Mouse (Mus musculus) macrophage (primary cell): Measurements from ENCODE around the gene Ppp1r14b. TPM values are rescaled to one million over a fixed set of nuclear protein-coding genes. Genes with fewer than 3 reads are reported as not detected.

Source experiments
- H3K27ac ChIP-seq: fragments of 350-480 bp; formaldehyde crosslinking; 2 replicates; pipeline ENCODE4 v1.9.0; 2021
- H3K36me3 ChIP-seq: fragments of 350-480 bp; formaldehyde crosslinking; 2 replicates; pipeline ENCODE4 v1.9.0; 2021; ENCODE audit errors: inconsistent target
- H3K4me3 ChIP-seq: fragments of 350-480 bp; formaldehyde crosslinking; 2 replicates; pipeline ENCODE4 v1.9.0; 2021; ENCODE audit errors: inconsistent target
- H3K79me2 ChIP-seq: fragments of 350-480 bp; formaldehyde crosslinking; 2 replicates; pipeline ENCODE4 v1.9.0; 2021; ENCODE audit errors: inconsistent target
- WGBS: methylation state at CpG from one replicate; pipeline ENCODE4 v1.1.7; 2026; ENCODE audit warnings: inconsistent platforms; ENCODE audit not compliant: missing documents; 5-methylcytosine and 5-hydroxymethylcytosine counted together
- polyA plus RNA-seq: library from polyadenylated mRNA; stranded (reverse); fragments of 250-400 nt; gene quantifications from 3 replicates; pipeline ENCODE4 v1.2.4, GENCODE M21; 2018; ENCODE audit warnings: inconsistent platforms

Ppp1r14b gene
- polyA plus RNA-seq, 1 experiment from 2014 or later = 51.9 TPM

GRCm38 (mm10) chr19:7012426-7012825 lies 37.7 kb downstream of the Ppp1r14b start:
- H3K79me2 ChIP-seq = peaks cover 85% of the 10 kb centered on the region
- 94% methylated on average over 4 of the region's 4 CpGs for WGBS
- H3K27ac ChIP-seq = no peak overlapping the region
- H3K4me3 ChIP-seq = no peak overlapping the region
- H3K36me3 ChIP-seq = peaks cover 59% of the 10 kb centered on the region

DNA sequence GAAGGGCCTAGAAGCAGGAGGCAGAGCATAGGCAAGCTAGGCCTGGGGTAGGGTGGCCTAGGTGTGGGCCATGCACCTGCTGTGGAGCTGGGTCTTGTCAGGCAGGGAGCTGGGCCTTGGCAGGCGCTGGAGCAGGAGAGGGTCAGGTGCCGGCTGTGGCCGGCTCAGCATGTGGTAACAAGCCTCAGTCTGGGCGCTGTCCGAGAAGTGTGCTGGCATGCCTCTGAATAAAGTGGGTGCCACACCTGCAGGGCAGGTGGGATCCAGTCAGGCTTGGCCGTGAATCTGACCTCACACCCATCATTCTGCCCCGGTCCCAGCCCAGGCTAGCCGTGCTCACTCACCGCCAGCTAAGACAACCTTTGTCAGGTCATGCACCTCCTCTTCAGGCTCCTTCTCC lies 39.2 kb downstream of the Ppp1r14b start:
- Histone ChIP-seq H3K36me3 (peaks cover 54% of the 10 kb centered on the region), H3K79me2 (peaks cover 83% of the 10 kb centered on the region), H3K4me3 (no peak overlapping the region), H3K27ac (no peak overlapping the region)
- 97% methylated on average over 9 of the region's 9 CpGs for WGBS

- 94% methylated on average over 20 of the region's 20 CpGs for WGBS
- Histone ChIP-seq H3K36me3 (peaks cover 51% of the 10 kb centered on the region), H3K4me3 (no peak overlapping the region)
Observed at GRCm38 (mm10) chr19:7014481-7015135, 39.8 kb downstream of the Ppp1r14b start.

DNA sequence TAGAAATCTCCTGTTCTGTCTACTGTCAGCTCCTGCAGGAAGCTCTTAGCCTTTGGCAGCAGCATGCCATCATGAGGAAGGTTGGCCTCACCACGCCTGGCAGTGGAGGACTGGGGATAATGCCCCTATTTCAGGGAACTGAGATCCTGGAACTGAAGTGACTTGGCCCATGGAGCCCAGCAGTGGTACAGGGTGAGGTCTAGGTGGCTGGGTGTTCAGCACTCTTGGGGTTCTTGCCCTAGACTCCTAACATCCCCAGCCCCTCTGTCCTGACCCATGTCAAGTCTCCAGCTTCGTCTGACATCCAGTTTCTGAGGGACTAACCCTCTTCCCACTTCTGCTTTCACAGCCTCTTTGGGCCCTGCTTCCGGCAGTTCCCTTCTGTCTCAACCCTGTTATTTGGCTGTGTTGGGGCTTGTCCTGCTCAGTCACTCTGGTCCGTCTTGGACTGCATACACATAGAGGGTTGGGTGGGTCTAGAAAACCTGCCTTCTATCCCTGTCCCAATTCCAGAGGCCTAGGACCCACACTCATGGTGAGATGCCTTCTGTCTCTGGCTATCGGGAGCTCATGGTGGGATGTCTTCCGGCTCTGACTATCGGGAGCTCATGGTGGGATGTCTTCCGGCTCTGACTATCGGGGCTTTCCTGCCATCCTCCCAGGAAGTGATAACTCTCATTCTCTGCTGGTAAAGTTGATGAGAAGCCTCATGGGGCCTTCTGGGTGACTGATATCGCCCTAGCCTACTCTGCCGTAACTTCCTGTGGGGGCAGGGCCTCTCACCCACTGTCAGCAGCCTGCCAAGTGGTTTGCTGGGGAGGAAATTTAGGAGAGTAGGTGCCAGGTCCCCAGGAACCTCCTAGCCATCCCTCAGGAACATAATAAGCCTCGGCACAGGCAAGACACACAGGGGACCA lies 43.0 kb downstream of the Ppp1r14b start:
- H3K27ac ChIP-seq = peak overlapping the region; percentile 100
- WGBS = 4% methylated on average over 12 of the region's 12 CpGs
- peaks cover 58% of the 10 kb centered on the region for H3K36me3 ChIP-seq
- H3K4me3 ChIP-seq = peak overlapping the region; percentile 88
- peaks cover 59% of the 10 kb centered on the region for H3K79me2 ChIP-seq

More at GRCm38 (mm10) chr19:7014481-7015135, 39.8 kb downstream of the Ppp1r14b start:
- peaks cover 83% of the 10 kb centered on the region for H3K79me2 ChIP-seq
- H3K27ac ChIP-seq = no peak overlapping the region

GRCm38 (mm10) chr19:7018546-7018945 lies 43.8 kb downstream of the Ppp1r14b start:
- peaks cover 51% of the 10 kb centered on the region for H3K79me2 ChIP-seq
- H3K27ac ChIP-seq = peak overlapping the region; percentile 100
- peak overlapping the region; percentile 88 for H3K4me3 ChIP-seq
- 3% methylated on average over 11 of the region's 11 CpGs for WGBS
- peaks cover 55% of the 10 kb centered on the region; the same call in 1 of the 2 replicates for H3K36me3 ChIP-seq

- 1% methylated on average over 5 of the region's 5 CpGs for WGBS
- peaks cover 53% of the 10 kb centered on the region; the same call in 1 of the 2 replicates for H3K36me3 ChIP-seq
- peak within 1 kb of the TSS; percentile 88 for H3K4me3 ChIP-seq
- H3K27ac ChIP-seq = peak within 1 kb of the TSS; percentile 100
- H3K79me2 ChIP-seq = peaks cover 45% of the 10 kb centered on the region
Observed at GRCm38 (mm10) chr19:7019191-7019590, 44.4 kb downstream of the Ppp1r14b start, which contains the start of gene Fermt3. TSS of gene Fermt3 (minus strand) at chr19:7019469.

DNA sequence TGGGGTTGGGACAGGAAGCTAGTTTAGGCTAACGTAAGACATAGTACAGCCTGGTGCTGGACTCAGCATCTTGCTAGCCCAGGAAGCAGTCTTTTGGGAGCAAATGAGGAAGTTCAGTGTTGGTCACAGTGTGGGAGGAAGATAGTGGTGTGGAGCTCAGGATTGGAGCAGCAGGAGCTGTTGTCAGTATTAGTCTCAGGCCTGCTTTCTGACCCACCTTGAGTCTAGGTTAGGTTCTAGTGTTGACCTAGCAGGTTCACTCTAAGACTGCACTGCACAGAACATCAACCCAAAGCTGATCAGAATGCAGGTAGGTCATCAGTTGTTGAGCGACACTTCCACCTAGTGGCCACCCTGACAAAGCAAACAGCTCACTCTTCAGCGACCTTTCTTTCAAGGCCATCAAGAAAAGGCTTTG lies 45.5 kb downstream of the Ppp1r14b start:
- Histone ChIP-seq H3K79me2 (peaks cover 34% of the 10 kb centered on the region), H3K27ac (peak overlapping the region; percentile 100), H3K4me3 (no peak overlapping the region), H3K36me3 (peaks cover 54% of the 10 kb centered on the region; the same call in 1 of the 2 replicates)
- 9% methylated on average over 3 of the region's 3 CpGs for whole genome bisulfite sequencing

Other genes with a start within 250 kb of the Ppp1r14b start
- 15.5 to 39.8 TPM (median 30.3 TPM) in 3 replicates for gene Rps6ka4, start 134.3 kb upstream of the Ppp1r14b start, polyA plus RNA-seq
- gene Ccdc88b, start 116.8 kb upstream of the Ppp1r14b start, polyA plus RNA-seq = 16.2 to 28.6 TPM (median 21.1 TPM) in 3 replicates
- gene Trmt112, start 65.3 kb upstream of the Ppp1r14b start, polyA plus RNA-seq = 70.0 to 96.1 TPM (median 81.1 TPM) in 3 replicates
- gene Prdx5, start 64.9 kb upstream of the Ppp1r14b start, polyA plus RNA-seq = 147 to 393 TPM (median 352 TPM) in 3 replicates
- 11.0 to 32.7 TPM (median 31.3 TPM) in 3 replicates for gene Esrra, start 53.2 kb upstream of the Ppp1r14b start, polyA plus RNA-seq
- not detected in 3 replicates for gene Catsperz, start 49.6 kb upstream of the Ppp1r14b start, polyA plus RNA-seq
- not detected in 3 replicates for gene Kcnk4, start 40.5 kb upstream of the Ppp1r14b start, polyA plus RNA-seq
- gene Bad, start 33.1 kb upstream of the Ppp1r14b start, polyA plus RNA-seq = 40.5 to 63.3 TPM (median 50.1 TPM) in 3 replicates
- 15.6 to 35.9 TPM (median 30.6 TPM) in 3 replicates for gene Gpr137, start 32.5 kb upstream of the Ppp1r14b start, polyA plus RNA-seq
- gene Plcb3, start 1.5 kb downstream of the Ppp1r14b start, polyA plus RNA-seq = 15.2 to 25.2 TPM (median 24.8 TPM) in 3 replicates
- gene Fkbp2, start 5.5 kb downstream of the Ppp1r14b start, polyA plus RNA-seq = 146 to 269 TPM (median 153 TPM) in 3 replicates
- gene Vegfb, start 12.7 kb downstream of the Ppp1r14b start, polyA plus RNA-seq = 34.5 to 91.1 TPM (median 72.1 TPM) in 3 replicates
- gene Dnajc4, start 17.6 kb downstream of the Ppp1r14b start, polyA plus RNA-seq = 18.1 to 21.0 TPM (median 19.3 TPM) in 3 replicates
- 4.5 to 6.6 TPM (median 5.3 TPM) in 3 replicates for gene Nudt22, start 21.1 kb downstream of the Ppp1r14b start, polyA plus RNA-seq
- 0.55 to 0.80 TPM (median 0.66 TPM) in 3 replicates for gene Trpt1, start 21.2 kb downstream of the Ppp1r14b start, polyA plus RNA-seq
- gene Fermt3, start 44.5 kb downstream of the Ppp1r14b start, polyA plus RNA-seq = 194 to 236 TPM (median 225 TPM) in 3 replicates
- 53.3 to 149 TPM (median 126 TPM) in 3 replicates for gene Stip1, start 65.0 kb downstream of the Ppp1r14b start, polyA plus RNA-seq
- 5.5 to 13.5 TPM (median 7.3 TPM) in 3 replicates for gene Macrod1, start 81.8 kb downstream of the Ppp1r14b start, polyA plus RNA-seq
- gene Flrt1, start 130.8 kb downstream of the Ppp1r14b start, polyA plus RNA-seq = not detected in 3 replicates
- 63.3 to 78.4 TPM (median 68.3 TPM) in 3 replicates for gene Otub1, start 231.3 kb downstream of the Ppp1r14b start, polyA plus RNA-seq
- 220 to 440 TPM (median 391 TPM) in 3 replicates for gene Cox8a, start 242.6 kb downstream of the Ppp1r14b start, polyA plus RNA-seq